Mouse (Mus musculus) midbrain, embryonic 12.5 days (tissue): ENCODE data around the gene Sh3glb1. TPM values are rescaled to one million over a fixed set of nuclear protein-coding genes. Genes with fewer than 3 reads are reported as not detected.

Experiments used
- polyA plus RNA-seq: library from polyadenylated mRNA; unstranded; fragments of >200 nt; fragmentation: Nextera tagmentation; extraction: Ambion mirVana; gene quantifications from 2 replicates; pipeline ENCODE4 v1.2.1, GENCODE M21; 2016

Sh3glb1 gene
- polyA plus RNA-seq, 1 experiment from 2014 or later = 94.2 TPM

Other genes starting within 250 kb of the Sh3glb1 start
- gene Hs2st1, start 150.2 kb downstream of the Sh3glb1 start, polyA plus RNA-seq = 25.1 and 29.2 TPM in 2 replicates
- gene Selenof, start 150.0 kb downstream of the Sh3glb1 start, polyA plus RNA-seq = 460 and 470 TPM in 2 replicates
- 0.09 TPM in 1 of 2 replicates, not detected in the other for gene Clca3a1, start 40.6 kb upstream of the Sh3glb1 start, polyA plus RNA-seq
- gene Clca3a2, start 99.2 kb upstream of the Sh3glb1 start, polyA plus RNA-seq = not detected in 2 replicates
- not detected in 2 replicates for gene Clca3b, start 129.0 kb upstream of the Sh3glb1 start, polyA plus RNA-seq
- not detected in 2 replicates for gene Clca4b, start 212.2 kb upstream of the Sh3glb1 start, polyA plus RNA-seq